Mouse (Mus musculus) megakaryocyte, embryonic 14.5 days (primary cell): ENCODE measurements around the gene Gm10643. TPM values are rescaled to one million over a fixed set of nuclear protein-coding genes. Genes with fewer than 3 reads are reported as not detected.

Experiments used
- H3K27me3 ChIP-seq: replicated peaks from 2 replicates; pipeline ENCODE3; 2012; ENCODE audit warnings: inconsistent platforms
- H3K36me3 ChIP-seq: replicated peaks from 2 replicates; pipeline ENCODE3; 2012; ENCODE audit warnings: low read length, inconsistent platforms, mixed read lengths
- H3K4me1 ChIP-seq: 2 replicates; pipeline ENCODE4 v1.6.1; 2012; ENCODE audit warnings: inconsistent platforms
- H3K4me3 ChIP-seq: replicated peaks from 2 replicates; pipeline ENCODE3; 2012; ENCODE audit warnings: moderate library complexity, mild to moderate bottlenecking, inconsistent platforms
- H3K9me3 ChIP-seq: 2 replicates; pipeline ENCODE4 v1.6.1; 2012; ENCODE audit warnings: inconsistent platforms
- FLI1 ChIP-seq: IDR thresholded peaks from 2 replicates; pipeline ENCODE4 v1.6.1; 2012; ENCODE audit warnings: low read length, inconsistent platforms, mixed read lengths
- GATA1 ChIP-seq: IDR thresholded peaks from 3 replicates; pipeline ENCODE4 v1.6.1; 2012; ENCODE audit warnings: mixed read lengths, low read length, inconsistent platforms, borderline replicate concordance
- polyA plus RNA-seq: library from polyadenylated mRNA; stranded (reverse); fragments of >175 nt; gene quantifications from 2 replicates; pipeline ENCODE4 v1.2.3, GENCODE M21; 2012; ENCODE audit warnings: low replicate concordance; ENCODE audit not compliant: insufficient read depth

Gene Gm10643
- polyA plus RNA-seq, 1 experiment: not detected

GRCm38 (mm10) chr8:84044103-84044502 is 20.8 kb downstream of the Gm10643 start:
- H3K9me3 ChIP-seq: peaks cover 4% of the 10 kb centered on the region; the same call in 1 of the 2 replicates

GRCm38 (mm10) chr8:84042948-84043342 is 22.0 kb downstream of the Gm10643 start:
- Histone ChIP-seq H3K9me3 (peaks cover 4% of the 10 kb centered on the region; the same call in 1 of the 2 replicates), H3K36me3 (peaks cover 27% of the 10 kb centered on the region), H3K4me1 (peaks cover 43% of the 10 kb centered on the region), H3K4me3 (peak overlapping the region; percentile 98), H3K27me3 (peaks cover 21% of the 10 kb centered on the region)
- TF ChIP-seq GATA1 (no peak), FLI1 (no peak)

More at GRCm38 (mm10) chr8:84044103-84044502, 20.8 kb downstream of the Gm10643 start:
- peaks cover 27% of the 10 kb centered on the region for H3K27me3 ChIP-seq
- H3K4me1 ChIP-seq: peaks cover 42% of the 10 kb centered on the region
- peaks cover 16% of the 10 kb centered on the region for H3K36me3 ChIP-seq
- no peak for TF ChIP-seq FLI1
- no peak for TF ChIP-seq GATA1
- no peak overlapping the region for H3K4me3 ChIP-seq

- Histone ChIP-seq H3K4me1 (peaks cover 43% of the 10 kb centered on the region), H3K36me3 (peaks cover 30% of the 10 kb centered on the region), H3K27me3 (peaks cover 18% of the 10 kb centered on the region), H3K9me3 (peaks cover 4% of the 10 kb centered on the region; the same call in 1 of the 2 replicates), H3K4me3 (peak within 1 kb of the TSS; percentile 98)
- TF ChIP-seq FLI1: no peak
- no peak for TF ChIP-seq GATA1
Observed at GRCm38 (mm10) chr8:84042066-84042947, 22.6 kb downstream of the Gm10643 start, which contains the start of gene Il27ra. Gene Il27ra, minus strand, starts transcription at chr8:84042589.

- H3K27me3 ChIP-seq: peaks cover 7% of the 10 kb centered on the region
- peaks cover 36% of the 10 kb centered on the region for H3K4me1 ChIP-seq
- H3K9me3 ChIP-seq: no peaks in the 10 kb centered on the region
- H3K4me3 ChIP-seq: no peak overlapping the region
- peaks cover 57% of the 10 kb centered on the region for H3K36me3 ChIP-seq
- TF ChIP-seq FLI1 (no peak), GATA1 (no peak)
Observed at GRCm38 (mm10) chr8:84039050-84039449, 25.9 kb downstream of the Gm10643 start.

- Histone ChIP-seq H3K9me3 (no peaks in the 10 kb centered on the region), H3K4me3 (no peak overlapping the region), H3K36me3 (peaks cover 67% of the 10 kb centered on the region), H3K4me1 (peaks cover 28% of the 10 kb centered on the region), H3K27me3 (peaks cover 3% of the 10 kb centered on the region)
- TF ChIP-seq FLI1 (no peak), GATA1 (no peak)
Observed at GRCm38 (mm10) chr8:84038015-84038414, 26.9 kb downstream of the Gm10643 start.

- Histone ChIP-seq H3K36me3 (peaks cover 67% of the 10 kb centered on the region), H3K4me1 (no peaks in the 10 kb centered on the region), H3K27me3 (peaks cover 19% of the 10 kb centered on the region), H3K4me3 (no peak overlapping the region), H3K9me3 (no peaks in the 10 kb centered on the region)
- TF ChIP-seq GATA1: no peak
- TF ChIP-seq FLI1: no peak
Observed at GRCm38 (mm10) chr8:84032777-84033176, 32.2 kb downstream of the Gm10643 start.

- Histone ChIP-seq H3K4me3 (no peak overlapping the region), H3K4me1 (peaks cover 21% of the 10 kb centered on the region), H3K9me3 (no peaks in the 10 kb centered on the region), H3K36me3 (peaks cover 41% of the 10 kb centered on the region), H3K27me3 (peaks cover 50% of the 10 kb centered on the region)
- TF ChIP-seq FLI1 (no peak), GATA1 (no peak)
Observed at GRCm38 (mm10) chr8:84029272-84029671, 35.7 kb downstream of the Gm10643 start.

GRCm38 (mm10) chr8:84027449-84027848 is 37.5 kb downstream of the Gm10643 start:
- Histone ChIP-seq H3K4me3 (no peak overlapping the region), H3K4me1 (peaks cover 33% of the 10 kb centered on the region), H3K36me3 (peaks cover 22% of the 10 kb centered on the region), H3K9me3 (no peaks in the 10 kb centered on the region), H3K27me3 (peaks cover 68% of the 10 kb centered on the region)
- no peak for TF ChIP-seq FLI1

- Histone ChIP-seq H3K4me1 (peaks cover 34% of the 10 kb centered on the region), H3K4me3 (peak overlapping the region; percentile 85), H3K36me3 (peaks cover 7% of the 10 kb centered on the region), H3K9me3 (no peaks in the 10 kb centered on the region), H3K27me3 (peaks cover 84% of the 10 kb centered on the region)
- TF ChIP-seq FLI1 (no peak), GATA1 (no peak)
Observed at GRCm38 (mm10) chr8:84025863-84026262, 39.1 kb downstream of the Gm10643 start.

- H3K4me1 ChIP-seq: peaks cover 34% of the 10 kb centered on the region
- no peaks in the 10 kb centered on the region for H3K9me3 ChIP-seq
- H3K27me3 ChIP-seq: peaks cover 90% of the 10 kb centered on the region
- no peak for TF ChIP-seq FLI1
- TF ChIP-seq GATA1: no peak
- H3K36me3 ChIP-seq: no peaks in the 10 kb centered on the region
- no peak overlapping the region for H3K4me3 ChIP-seq
Observed at GRCm38 (mm10) chr8:84024171-84024570, 40.8 kb downstream of the Gm10643 start.
